In the genomic region with DNA sequence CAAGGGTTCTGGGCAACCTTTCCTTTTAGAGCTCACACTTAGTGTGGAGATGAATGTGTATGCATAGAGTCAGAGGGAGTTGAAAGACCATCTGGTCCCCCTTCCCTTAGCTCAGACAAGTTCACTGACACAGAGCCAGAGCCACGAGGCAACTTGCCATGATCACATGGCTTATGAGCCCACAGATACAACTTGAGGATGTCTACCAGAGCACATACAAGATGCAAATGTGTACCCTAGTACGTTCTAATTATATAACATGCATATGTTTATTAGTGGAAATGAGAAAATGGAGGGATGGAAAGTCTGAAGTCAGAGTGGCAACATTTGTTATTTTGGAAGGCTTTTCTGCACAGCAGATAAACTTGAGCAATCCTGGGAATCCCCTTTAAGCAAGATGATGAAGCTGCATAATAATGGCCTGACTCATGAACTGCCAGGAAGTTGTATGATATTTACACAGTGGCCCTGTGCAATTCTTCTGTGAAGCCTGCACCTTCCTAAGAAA, we compare ENCODE assay signal across 10 mouse cellular contexts.
A peak's percentile ranks its signal among the peaks of the same experiment; 100 is the strongest.
DNase-seq lines count a peak whose midpoint lies in the region; ATAC-seq and TF ChIP-seq lines count a peak whose summit lies in the region.
"Had no signal": no experiment of that assay in that cellular context is flagged by ENCODE, and none has a peak within 500 bp of the region (broad histone marks: within the 10 kb centered on the region; RNA-seq: fewer than 3 reads in every experiment).

No protein-coding gene starts in this region.

- H3K4me2 ChIP-seq in hindbrain, postnatal 0 days (ENCODE audit: low read depth, low read length) = no peak overlapping the region
- no peak overlapping the region for H3K4me2 ChIP-seq in hindbrain, embryonic 12.5 days (replicated peaks)
- H3K4me2 ChIP-seq in CH12.LX (ENCODE audit: insufficient read depth, low read depth, poor library complexity, severe bottlenecking) = peak overlapping the region; percentile 45
- no peak overlapping the region for H3K4me2 ChIP-seq in kidney, embryonic 15.5 days

- H3K36me3 ChIP-seq in hindbrain, postnatal 0 days (ENCODE audit: insufficient read depth, low read length) = no peaks in the 10 kb centered on the region
- H3K36me3 ChIP-seq in hindbrain, embryonic 12.5 days = no peaks in the 10 kb centered on the region
- H3K36me3 ChIP-seq in CH12.LX (replicated peaks in 1 of 2; ENCODE audit: control insufficient read depth in 1 of 2, insufficient read depth in 1 of 2, low read length in 1 of 2) = no peaks in the 10 kb centered on the region
- no peaks in the 10 kb centered on the region for H3K36me3 ChIP-seq in kidney, embryonic 15.5 days
- H3K36me3 ChIP-seq: limb, embryonic 10.5 days had no signal

- in situ Hi-C loops in CH12.LX (cut with MboI; ENCODE audit: low pct_ligation_motif_present, low pct_unique_long_range_greater_than_20kb, low sequenced_read_pairs) = no loop called here

- no peak overlapping the region for H3K27ac ChIP-seq in hindbrain, postnatal 0 days
- no peak overlapping the region for H3K27ac ChIP-seq in hindbrain, embryonic 12.5 days
- H3K27ac ChIP-seq in CH12.LX (ENCODE audit: insufficient read depth, low read depth) = peak overlapping the region; percentile 95
- no peak overlapping the region for H3K27ac ChIP-seq in kidney, embryonic 15.5 days
- H3K27ac ChIP-seq: limb, embryonic 10.5 days had no signal

- peak; percentile 23 for DNase-seq in hindbrain, postnatal 0 days (ENCODE audit: low spot score)
- peak; percentile 96 for DNase-seq in CH12.LX (ENCODE audit: extremely low read depth)
- no peak for DNase-seq in testis, postnatal 10 days (ENCODE audit: low spot score)
- no peak for DNase-seq in urinary bladder, postnatal 10 days (ENCODE audit: low spot score)
- DNase-seq: thymus, postnatal 4 days had no signal

- dilution Hi-C loops in CH12.LX (cut with MboI; ENCODE audit: extremely low pct_ligation_motif_present, extremely low pct_unique_long_range_greater_than_20kb, low sequenced_read_pairs) = no loop called here

- H3K4me3 ChIP-seq in hindbrain, postnatal 0 days (ENCODE audit: low read length) = no peak overlapping the region
- H3K4me3 ChIP-seq in hindbrain, embryonic 12.5 days = no peak overlapping the region
- H3K4me3 ChIP-seq in CH12.LX (replicated peaks in 1 of 3; ENCODE audit: low read depth in 2 of 3, low read length in 2 of 3, poor library complexity in 1 of 3) = no peak overlapping the region
- H3K4me3 ChIP-seq in kidney, embryonic 15.5 days (replicated peaks) = no peak overlapping the region
- H3K4me3 ChIP-seq: limb, embryonic 10.5 days had no signal

- H3K4me1 ChIP-seq in hindbrain, postnatal 0 days (ENCODE audit: insufficient read depth, low read length) = peaks cover 7% of the 10 kb centered on the region; the same call in 1 of the 2 replicates
- peaks cover 8% of the 10 kb centered on the region; the same call in 1 of the 2 replicates for H3K4me1 ChIP-seq in hindbrain, embryonic 12.5 days
- peaks cover 30 to 65% of the 10 kb centered on the region in 2 experiments for H3K4me1 ChIP-seq in CH12.LX (ENCODE audit: control insufficient read depth in 1 of 2, insufficient read depth in 2 of 2)
- peaks cover 7% of the 10 kb centered on the region for H3K4me1 ChIP-seq in kidney, embryonic 15.5 days

- WGBS in hindbrain, postnatal 0 days = 56% methylated on average over 2 of the region's 2 CpGs
- WGBS in hindbrain, embryonic 12.5 days = 79% methylated on average over 2 of the region's 2 CpGs
- WGBS in kidney, embryonic 15.5 days = 68% methylated on average over 2 of the region's 2 CpGs

- TF ChIP-seq POLR2A in CH12.LX (IDR thresholded peaks at IDR 0.05; ENCODE audit: low read depth, low read length) = peak; percentile 77

- peak; percentile 99 for TF ChIP-seq EP300 in CH12.LX (IDR thresholded peaks at IDR 0.05; ENCODE audit: low read length)

- TF ChIP-seq CTCF in hindbrain, postnatal 0 days (IDR thresholded peaks at IDR 0.05; ENCODE audit: low read depth) = no peak
- no peak for TF ChIP-seq CTCF in CH12.LX (conservative IDR thresholded peaks at IDR 0.05 in 1 of 2, IDR thresholded peaks at IDR 0.05 in 1 of 2; ENCODE audit: low read depth in 2 of 2, low read length in 2 of 2)

- no peak for ATAC-seq in hindbrain, postnatal 0 days
- no peak for ATAC-seq in hindbrain, embryonic 12.5 days (ENCODE audit: low FRiP score)
- ATAC-seq in erythroblast, adult 5-6 weeks (replicated peaks; ENCODE audit: low FRiP score, poor library complexity, severe bottlenecking) = peak; percentile 43; the same call in 1 of the 2 replicates
- peak; percentile 58 for ATAC-seq in monocyte, adult 5-6 weeks (replicated peaks; ENCODE audit: insufficient number of reproducible peaks, low FRiP score, low TSS enrichment, poor library complexity, severe bottlenecking)
- no peak for ATAC-seq in kidney, embryonic 15.5 days (replicated peaks; ENCODE audit: low FRiP score)

- H3K9ac ChIP-seq in hindbrain, postnatal 0 days (replicated peaks; ENCODE audit: low read length) = no peak overlapping the region
- H3K9ac ChIP-seq in hindbrain, embryonic 12.5 days = no peak overlapping the region
- H3K9ac ChIP-seq in CH12.LX (ENCODE audit: insufficient read depth, low read depth) = peak overlapping the region; percentile 89
- H3K9ac ChIP-seq in kidney, embryonic 15.5 days = no peak overlapping the region

- no peaks in the 10 kb centered on the region for H3K9me3 ChIP-seq in hindbrain, postnatal 0 days (ENCODE audit: low read length)
- no peaks in the 10 kb centered on the region for H3K9me3 ChIP-seq in hindbrain, embryonic 12.5 days (replicated peaks)
- no peaks in the 10 kb centered on the region for H3K9me3 ChIP-seq in CH12.LX (replicated peaks; ENCODE audit: low read length)
- no peaks in the 10 kb centered on the region for H3K9me3 ChIP-seq in kidney, embryonic 15.5 days (replicated peaks)
- H3K9me3 ChIP-seq: limb, embryonic 10.5 days had no signal

- no peak; the same call in 1 of the 2 replicates for TF ChIP-seq RAD21 in CH12.LX (IDR thresholded peaks at IDR 0.05; ENCODE audit: low read depth, low read length)

- H3K27me3 ChIP-seq in hindbrain, postnatal 0 days (ENCODE audit: insufficient read depth, low read length) = no peaks in the 10 kb centered on the region
- no peaks in the 10 kb centered on the region for H3K27me3 ChIP-seq in hindbrain, embryonic 12.5 days
- H3K27me3 ChIP-seq in CH12.LX (replicated peaks) = no peaks in the 10 kb centered on the region
- no peaks in the 10 kb centered on the region for H3K27me3 ChIP-seq in kidney, embryonic 15.5 days

- H3K79me2 ChIP-seq in CH12.LX (replicated peaks; ENCODE audit: control insufficient read depth, extremely low read depth, insufficient read depth, poor library complexity, severe bottlenecking) = peaks cover 7% of the 10 kb centered on the region

TF ChIP-seq in CH12.LX, 34 proteins besides CTCF, POLR2A, EP300 and RAD21 (continues in another document):
- no peak; the same call in 1 of the 2 replicates for TF ChIP-seq ZMIZ1 (IDR thresholded peaks at IDR 0.05; ENCODE audit: low read depth, low read length)
- TF ChIP-seq USF2 (conservative IDR thresholded peaks at IDR 0.05; ENCODE audit: low read depth, low read length) = peak; percentile 73
- no peak for TF ChIP-seq GABPA (IDR thresholded peaks at IDR 0.05; ENCODE audit: insufficient replicate concordance, low read depth, low read length)
- peak; percentile 41; the same call in 1 of the 2 replicates for TF ChIP-seq SMC3 (IDR thresholded peaks at IDR 0.05; ENCODE audit: low read depth, low read length)
- TF ChIP-seq NELFE (IDR thresholded peaks at IDR 0.05; ENCODE audit: low read depth, low read length) = no peak; the same call in 1 of the 2 replicates
- peak; percentile 90 for TF ChIP-seq BHLHE40 (IDR thresholded peaks at IDR 0.05; ENCODE audit: low read depth, low read length)
- no peak for TF ChIP-seq UBTF (IDR thresholded peaks at IDR 0.05; ENCODE audit: low read depth, low read length)
- TF ChIP-seq MAZ (IDR thresholded peaks at IDR 0.05; ENCODE audit: low read depth, low read length) = peak; percentile 90
- TF ChIP-seq CHD2 (IDR thresholded peaks at IDR 0.05; ENCODE audit: low read length) = peak; percentile 89
- peak; percentile 81 for TF ChIP-seq USF1 (IDR thresholded peaks at IDR 0.05; ENCODE audit: low read depth, low read length)
- peak; percentile 100 for TF ChIP-seq MEF2A (IDR thresholded peaks at IDR 0.05; ENCODE audit: borderline replicate concordance, low read depth, low read length)
- TF ChIP-seq JUN (IDR thresholded peaks at IDR 0.05; ENCODE audit: insufficient read depth, low read depth, low read length) = peak; percentile 100
- TF ChIP-seq CHD1 (IDR thresholded peaks at IDR 0.05; ENCODE audit: low read depth, low read length) = peak; percentile 62; the same call in 1 of the 2 replicates
- TF ChIP-seq TBP (conservative IDR thresholded peaks at IDR 0.05; ENCODE audit: low read depth, low read length) = peak; percentile 89; the same call in 1 of the 2 replicates
- peak; percentile 95 for TF ChIP-seq SIN3A (IDR thresholded peaks at IDR 0.05; ENCODE audit: low read length)
- no peak for TF ChIP-seq PAX5 (IDR thresholded peaks at IDR 0.05; ENCODE audit: low read length)
- peak; percentile 86 for TF ChIP-seq POLR2AphosphoS2 (IDR thresholded peaks at IDR 0.05; ENCODE audit: low read depth, low read length)
- peak; percentile 54 for TF ChIP-seq ELF1 (IDR thresholded peaks at IDR 0.05; ENCODE audit: low read depth, low read length)
- peak; percentile 100 for TF ChIP-seq JUND (conservative IDR thresholded peaks at IDR 0.05; ENCODE audit: low read depth, low read length)
- peak; percentile 86; the same call in 1 of the 2 replicates for TF ChIP-seq RCOR1 (conservative IDR thresholded peaks at IDR 0.05; ENCODE audit: low read depth, low read length)
- TF ChIP-seq MYC (IDR thresholded peaks at IDR 0.05; ENCODE audit: low read depth, low read length) = peak; percentile 100
- TF ChIP-seq ZKSCAN1 (IDR thresholded peaks at IDR 0.05; ENCODE audit: borderline replicate concordance, low read depth, low read length) = no peak; the same call in 1 of the 2 replicates
- peak; percentile 91 for TF ChIP-seq MXI1 (IDR thresholded peaks at IDR 0.05; ENCODE audit: low read depth, low read length)
- TF ChIP-seq KAT2A (IDR thresholded peaks at IDR 0.05; ENCODE audit: insufficient replicate concordance, low read length) = no peak
- TF ChIP-seq IRF4 (IDR thresholded peaks at IDR 0.05; ENCODE audit: low read depth, low read length) = peak; percentile 95
- peak; percentile 100 for TF ChIP-seq ETS1 (conservative IDR thresholded peaks at IDR 0.05; ENCODE audit: low read depth, low read length)
- 0 out of 2 replicates have a peak, but pooled peaks have one; percentile 20 for TF ChIP-seq E2F4 (IDR thresholded peaks at IDR 0.05; ENCODE audit: insufficient replicate concordance, low read depth, low read length)
- TF ChIP-seq ZNF384 (IDR thresholded peaks at IDR 0.05; ENCODE audit: low read depth, low read length) = peak; percentile 75
- peak; percentile 100 for TF ChIP-seq MAX (IDR thresholded peaks at IDR 0.05; ENCODE audit: low read length)
- no peak for TF ChIP-seq NRF1 (IDR thresholded peaks at IDR 0.05; ENCODE audit: low read depth, low read length)

Comparison
In these comparisons a context has a peak if more than half of its experiments do, and no peak if none do; other contexts are left out.
1. ATAC-seq: peak in erythroblast, adult 5-6 weeks (single experiment) and monocyte, adult 5-6 weeks (single experiment); none in hindbrain, postnatal 0 days (single experiment), hindbrain, embryonic 12.5 days (single experiment) and kidney, embryonic 15.5 days (single experiment).
2. DNase-seq: peak in hindbrain, postnatal 0 days (single experiment) and CH12.LX (single experiment); none in testis, postnatal 10 days (single experiment) and urinary bladder, postnatal 10 days (single experiment).